Mouse (Mus musculus) left cerebral cortex, postnatal 10 days (tissue): Measurements from ENCODE around the gene Gm4858. TPM values are rescaled to one million over a fixed set of nuclear protein-coding genes. Genes with fewer than 3 reads are reported as not detected.
A peak's percentile ranks its signal among the peaks of the same experiment; 100 is the strongest.
"Not testable (repeated sequence)": the region's sequence is repeated elsewhere in the genome, so short reads cannot be mapped to it uniquely, and the experiment has no call there.

ENCODE experiments used
- DNase-seq, 2 experiments: peaks; one replicate each; pipeline ENCODE4 v3.0.0; 2021 to 2022; ENCODE audit warnings: low spot score in 2 of 2, mixed read lengths in 1 of 2; ENCODE audit errors: extremely low spot score in 1 of 2
- intact Hi-C: fragments of 180-260 bp; cut with DNase I; formaldehyde crosslinking; loops from one replicate; pipeline ENCODE4 v1.15.1; 2025
- total RNA-seq, 2 experiments: library from RNA; stranded (reverse); gene quantifications; 2 replicates each; pipeline ENCODE4 v1.2.3; 2021

The Gm4858 gene
- total RNA-seq, result not detected

- DNase-seq, intact Hi-C loops: not testable (repeated sequence)
Observed at GRCm38 (mm10) chr3:93068523-93068922, at the start of gene Gm4858. Gene Gm4858 (plus strand): TSS chr3:93068823.

- intact Hi-C loops, result no loop called here
- DNase-seq, result no peak
Observed at GRCm38 (mm10) chr3:93018960-93019359, 49.7 kb upstream of the Gm4858 start, which contains the start of gene Lce1m. Gene Lce1m (minus strand): TSS chr3:93019060.

GRCm38 (mm10) chr3:93021171-93021570, 47.5 kb upstream of the Gm4858 start:
- intact Hi-C loops, result no loop called here

GRCm38 (mm10) chr3:93023411-93024184, 45.0 kb upstream of the Gm4858 start:
- DNase-seq, result no peak
- intact Hi-C loops, result no loop called here

More at GRCm38 (mm10) chr3:93021171-93021570, 47.5 kb upstream of the Gm4858 start:
- DNase-seq, result no peak

GRCm38 (mm10) chr3:93025486-93025885, 43.1 kb upstream of the Gm4858 start:
- intact Hi-C loops, result no loop called here
- DNase-seq, result no peak

- DNase-seq, result peak in 1 of 2 experiments; percentile 42
- intact Hi-C loops, result loop anchor here (5.0 to 10.0 kb wide), 2 partner anchors 124 to 887 kb away; partner anchors contain the start of gene Lelp1
Observed at GRCm38 (mm10) chr3:93031450-93031849, 37.2 kb upstream of the Gm4858 start.

GRCm38 (mm10) chr3:93050182-93050581, 18.4 kb upstream of the Gm4858 start:
- DNase-seq, result no peak
- intact Hi-C loops, result no loop called here

- intact Hi-C loops, result no loop called here
- no peak for DNase-seq
Observed at GRCm38 (mm10) chr3:93052826-93053474, 15.7 kb upstream of the Gm4858 start.

GRCm38 (mm10) chr3:93086631-93087030, 18.0 kb downstream of the Gm4858 start:
- DNase-seq, result no peak
- intact Hi-C loops, result no loop called here

- intact Hi-C loops, DNase-seq: not testable (repeated sequence)
Observed at GRCm38 (mm10) chr3:93093581-93093980, 25.0 kb downstream of the Gm4858 start.

GRCm38 (mm10) chr3:93096447-93096846, 27.8 kb downstream of the Gm4858 start:
- DNase-seq, result no peak
- intact Hi-C loops, result no loop called here

GRCm38 (mm10) chr3:93111668-93112067, 43.0 kb downstream of the Gm4858 start:
- no peak for DNase-seq
- intact Hi-C loops, result loop anchor here (10.0 kb wide), 1 partner anchor 293 kb away; no protein-coding TSS in a partner anchor

- DNase-seq, result peak; percentile 7 to 27
- intact Hi-C loops, result loop anchor here (10.0 kb wide), 1 partner anchor 290 kb away; no protein-coding TSS in a partner anchor
Observed at GRCm38 (mm10) chr3:93114481-93114880, 45.9 kb downstream of the Gm4858 start.

GRCm38 (mm10) chr3:93119101-93119500, 50.5 kb downstream of the Gm4858 start:
- intact Hi-C loops, result loop anchor here (10.0 kb wide), 1 partner anchor 286 kb away; no protein-coding TSS in a partner anchor

More at GRCm38 (mm10) chr3:93119101-93119500, 50.5 kb downstream of the Gm4858 start:
- no peak for DNase-seq

Other genes starting within 250 kb of the Gm4858 start
- gene Kprp, start 241.6 kb upstream of the Gm4858 start, total RNA-seq, result not detected
- gene Lce1l, start 217.5 kb upstream of the Gm4858 start, total RNA-seq, result not detected
- gene 2310050C09Rik, start 198.6 kb upstream of the Gm4858 start, total RNA-seq, result not detected
- gene Lce3a, start 142.6 kb upstream of the Gm4858 start, total RNA-seq, result not detected
- not detected for gene Lce3b, start 135.8 kb upstream of the Gm4858 start, total RNA-seq
- gene Lce3c, start 124.3 kb upstream of the Gm4858 start, total RNA-seq, result not detected
- not detected for gene Lce3d, start 111.4 kb upstream of the Gm4858 start, total RNA-seq
- not detected for gene Lce3e, start 101.8 kb upstream of the Gm4858 start, total RNA-seq
- not detected for gene Lce3f, start 76.6 kb upstream of the Gm4858 start, total RNA-seq
- gene Crct1, start 53.1 kb upstream of the Gm4858 start, total RNA-seq, result not detected
- gene Lce1m, start 49.8 kb upstream of the Gm4858 start, total RNA-seq, result not detected
- not detected for gene Crnn, start 76.0 kb downstream of the Gm4858 start, total RNA-seq
- gene Flg2, start 128.5 kb downstream of the Gm4858 start, total RNA-seq, result not detected
- not detected for gene Flg, start 204.7 kb downstream of the Gm4858 start, total RNA-seq